Mouse (Mus musculus): ENCODE measurements around the gene Them5.

The Them5 gene

DNA sequence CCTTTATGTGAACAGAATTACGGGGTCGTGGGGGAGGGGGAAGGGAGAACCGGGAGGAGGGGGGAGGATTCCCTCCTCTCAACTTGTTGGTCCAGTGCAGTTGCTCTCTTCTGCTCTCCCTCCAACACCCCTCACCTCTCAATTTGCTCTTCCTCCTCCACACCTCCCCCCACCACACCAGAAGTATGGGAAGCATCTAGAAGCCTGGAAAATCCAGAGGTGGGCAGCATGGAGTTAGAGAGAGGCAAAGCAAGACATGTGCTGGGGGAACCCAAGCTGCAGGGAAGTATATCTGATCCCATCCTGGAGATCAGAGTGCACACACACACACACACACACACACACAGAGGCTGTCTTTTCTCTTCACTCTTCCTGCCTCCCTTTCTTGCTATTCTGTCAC, 30.1 kb downstream of the Them5 start:
- no peak for DNase-seq (ENCODE audit: low spot score)

DNA sequence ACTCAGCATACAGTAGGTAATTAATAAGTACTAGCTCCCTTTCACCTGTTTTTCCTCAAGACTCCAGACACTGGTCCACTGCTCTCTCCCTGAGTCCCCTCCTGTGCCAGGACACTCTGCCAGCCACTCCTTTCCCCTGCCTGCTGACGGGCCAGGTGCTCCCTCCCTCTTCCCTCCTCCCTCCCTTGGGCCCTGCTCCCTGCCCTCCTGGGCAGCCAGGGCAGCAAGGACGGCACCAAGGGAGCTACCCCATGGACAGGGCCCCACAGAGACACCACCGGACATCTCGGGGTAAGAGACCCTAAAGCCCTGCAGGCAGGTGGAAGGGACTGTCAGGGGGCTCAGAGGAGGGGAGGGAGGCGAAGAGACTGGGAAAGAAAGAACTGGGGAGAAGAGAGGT, 30.7 kb downstream of the Them5 start, which contains the start of gene Rorc:
Gene Rorc, plus strand, starts transcription at position 154 of the 400 bp plus-strand sequence.
- DNase-seq (ENCODE audit: low spot score) = no peak

DNA sequence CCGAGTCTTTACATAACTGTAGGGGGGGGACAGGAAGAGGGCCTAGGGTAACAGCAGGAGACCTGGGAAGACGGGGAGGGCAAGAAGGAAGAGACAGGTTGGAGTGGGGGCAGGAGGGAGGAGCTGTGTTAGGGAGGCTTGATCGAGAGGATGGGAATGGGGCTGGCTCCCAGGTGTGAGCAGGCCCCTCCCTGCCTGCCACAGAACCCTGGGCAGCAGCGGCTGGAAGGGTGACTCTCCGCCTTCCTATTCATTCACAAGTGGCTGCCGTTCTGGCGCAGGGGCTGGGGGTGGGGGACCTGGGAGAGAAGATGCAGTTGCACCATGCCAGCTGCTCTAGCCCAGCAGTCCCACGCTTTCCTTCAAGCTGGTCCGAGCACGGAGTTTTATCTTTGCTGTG, 31.2 kb downstream of the Them5 start:
- no peak for DNase-seq (ENCODE audit: low spot score)

DNA sequence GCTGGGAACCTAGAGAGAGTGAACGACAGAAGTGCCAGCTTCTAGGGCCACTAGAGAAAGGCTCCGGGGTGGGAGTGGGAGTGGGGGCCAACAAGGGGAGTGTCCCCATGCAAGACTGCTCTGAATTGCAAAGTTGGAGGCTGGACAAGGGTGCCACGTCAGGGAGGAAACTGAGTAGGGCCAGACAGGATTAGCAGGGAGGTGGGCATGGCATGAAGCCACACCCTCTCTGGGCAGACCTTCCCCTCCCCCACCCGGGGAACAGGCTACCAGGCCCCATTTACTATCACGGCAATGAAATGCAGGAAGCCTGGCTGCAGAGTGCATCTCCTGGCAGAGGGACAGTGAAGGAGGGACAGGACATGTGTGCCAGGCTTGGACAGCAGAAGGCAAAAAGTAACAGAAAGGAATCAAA, 31.7 kb downstream of the Them5 start:
- peak; percentile 27 for DNase-seq (ENCODE audit: low spot score)

DNA sequence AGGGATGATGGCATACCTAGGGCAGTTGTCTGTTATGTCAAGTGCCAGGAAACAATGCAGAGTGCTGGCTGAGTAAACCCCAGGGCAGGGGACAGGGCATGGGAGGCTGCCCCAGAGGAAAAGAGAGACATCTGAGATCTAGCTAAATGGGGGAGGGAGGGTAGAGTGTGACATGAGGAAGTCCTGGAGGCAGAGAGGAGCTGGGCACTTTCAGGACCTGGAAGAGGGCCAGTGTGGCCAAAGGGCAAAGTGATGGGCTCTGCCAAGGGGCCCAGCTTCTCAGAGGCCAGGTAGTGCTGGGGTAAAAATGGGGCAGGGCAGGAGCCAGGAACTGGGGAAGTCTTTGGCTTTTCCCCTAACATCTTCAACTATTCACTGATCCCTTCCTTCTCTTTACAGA, 32.7 kb downstream of the Them5 start:
- no peak for DNase-seq (ENCODE audit: low spot score)

DNA sequence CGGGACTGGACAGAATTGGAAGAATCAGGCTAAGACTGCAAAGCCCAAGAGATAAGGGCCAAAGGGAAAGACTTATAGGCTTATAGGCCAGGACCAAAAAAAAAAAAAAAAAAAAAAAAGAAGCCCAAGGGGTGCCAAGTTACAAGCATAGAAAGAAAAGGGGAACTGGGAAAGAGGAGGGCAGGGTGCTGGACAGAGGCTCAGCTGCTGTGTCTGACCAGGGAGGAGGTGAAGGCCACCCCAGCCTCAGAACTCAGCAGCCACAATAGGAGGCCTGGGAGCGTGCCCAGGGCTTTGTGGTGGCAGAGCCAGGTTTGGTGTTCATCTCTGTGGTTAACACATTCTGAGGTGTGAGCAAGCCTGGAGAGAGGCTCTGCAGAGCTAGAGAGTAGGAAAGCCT, 33.2 kb downstream of the Them5 start:
- no peak for DNase-seq (ENCODE audit: low spot score)

DNA sequence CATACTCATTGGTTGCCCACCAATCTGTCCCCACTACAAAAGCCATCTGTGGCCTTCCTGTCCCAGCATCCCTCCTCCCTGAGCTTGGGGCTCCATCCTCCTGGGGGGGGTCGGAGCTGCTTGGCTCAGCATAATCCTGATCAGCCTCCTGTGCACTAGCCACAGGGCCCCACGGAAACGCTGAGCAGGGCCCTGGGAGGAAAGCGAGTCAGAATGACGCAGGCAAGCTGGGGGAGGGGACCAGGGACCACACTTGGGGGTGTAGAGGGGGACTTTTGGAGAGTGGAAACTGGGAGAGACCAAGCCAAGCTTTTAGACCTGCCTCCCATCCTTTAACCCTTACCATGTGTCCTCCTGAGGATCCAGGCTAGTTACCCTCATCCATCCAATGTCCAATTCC, 34.0 kb downstream of the Them5 start:
- DNase-seq (ENCODE audit: low spot score) = no peak

DNA sequence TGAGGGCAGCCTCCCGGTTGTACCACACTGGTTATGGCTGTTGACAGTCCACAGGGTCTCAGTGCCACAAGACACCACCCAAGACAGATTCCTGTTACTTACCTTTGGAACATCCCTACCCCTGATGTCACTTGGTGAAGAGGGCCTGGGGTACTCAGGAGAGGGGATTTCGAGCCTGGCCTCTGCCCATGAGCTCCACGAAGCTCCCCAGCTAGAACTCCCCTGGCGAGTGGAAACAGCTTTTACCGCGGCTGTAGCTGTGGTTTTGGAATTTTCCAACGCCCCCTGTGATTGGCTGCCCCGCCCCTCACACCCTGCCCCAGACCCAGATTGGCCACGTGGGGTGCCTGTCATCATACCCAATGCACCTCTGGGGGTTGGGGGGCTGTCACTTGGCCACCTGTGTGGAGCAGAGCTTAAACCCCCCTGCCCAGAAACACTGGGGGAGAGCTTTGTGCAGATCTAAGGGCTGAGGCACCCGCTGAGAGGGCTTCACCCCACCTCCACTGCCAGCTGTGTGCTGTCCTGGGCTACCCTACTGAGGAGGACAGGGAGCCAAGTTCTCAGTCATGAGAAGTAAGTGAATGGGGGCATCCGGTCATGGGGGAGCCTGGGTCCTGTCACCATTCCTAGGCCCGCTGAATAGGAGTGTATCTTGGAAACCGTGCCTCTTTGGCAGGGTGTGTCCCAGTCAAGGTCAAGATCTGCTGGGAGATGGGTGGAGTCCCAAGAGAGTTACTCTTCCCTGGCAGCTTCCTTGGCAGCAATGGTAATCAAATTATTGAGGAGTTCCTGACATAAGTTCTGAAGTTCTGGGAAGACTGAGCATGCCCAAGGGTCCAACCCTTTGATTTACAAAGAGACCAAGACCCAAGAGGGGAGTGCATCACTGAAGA, 35.4 kb downstream of the Them5 start:
- DNase-seq (ENCODE audit: low spot score) = no peak

DNA sequence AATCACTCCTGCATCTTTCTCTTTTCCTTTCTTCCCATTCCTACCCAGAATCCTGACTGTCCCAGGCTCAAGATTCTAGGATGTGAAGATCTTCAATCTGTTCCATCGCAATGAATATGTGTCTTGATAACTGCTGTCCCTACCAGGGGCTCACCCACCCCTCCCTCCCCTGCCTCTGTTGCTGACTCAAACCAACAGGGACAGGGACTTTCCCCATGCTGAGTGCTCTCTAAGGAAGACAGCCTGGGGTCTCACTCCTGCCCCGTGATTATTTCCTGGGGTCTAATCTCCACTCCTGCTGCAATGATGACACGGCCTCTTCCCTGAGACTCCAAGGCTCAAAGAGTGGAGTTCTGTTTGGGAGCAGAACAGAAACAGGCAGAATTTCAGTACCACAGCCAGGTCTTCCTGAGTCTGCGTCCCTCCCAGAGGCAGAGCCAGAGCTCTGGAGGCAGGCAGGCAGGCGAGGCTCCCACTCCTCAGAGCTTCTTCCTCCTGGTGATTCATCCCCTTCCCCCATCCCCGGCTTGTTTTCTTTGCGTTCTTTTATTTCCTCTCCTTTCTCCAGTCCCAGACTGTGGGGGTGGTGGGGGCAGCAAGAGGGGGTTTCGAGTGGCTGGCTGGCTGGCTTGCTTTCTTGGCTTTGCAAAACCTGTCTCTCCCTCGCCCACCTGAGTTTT, 38.1 kb downstream of the Them5 start:
- DNase-seq (ENCODE audit: low spot score) = no peak

DNA sequence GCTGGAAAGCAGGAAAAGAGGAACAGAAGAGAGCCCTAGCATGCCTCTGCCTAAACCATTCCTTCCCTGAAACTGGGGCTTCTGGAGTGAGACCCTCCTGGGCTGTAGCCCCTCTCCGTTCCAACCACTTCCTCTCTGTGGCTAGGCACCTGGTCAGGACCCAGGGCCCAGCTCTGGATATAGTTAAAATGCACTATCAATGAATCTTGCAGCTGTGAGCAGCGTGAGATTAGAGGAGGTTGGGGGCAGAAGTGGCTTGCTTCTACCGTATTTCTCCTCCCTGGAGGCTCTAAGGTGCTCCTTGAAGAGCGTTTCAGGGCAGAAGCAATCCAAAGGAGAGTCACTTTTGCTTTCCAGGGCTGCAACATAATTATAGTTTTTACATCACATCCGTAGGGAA, 40.4 kb downstream of the Them5 start:
- no peak for DNase-seq (ENCODE audit: low spot score)

DNA sequence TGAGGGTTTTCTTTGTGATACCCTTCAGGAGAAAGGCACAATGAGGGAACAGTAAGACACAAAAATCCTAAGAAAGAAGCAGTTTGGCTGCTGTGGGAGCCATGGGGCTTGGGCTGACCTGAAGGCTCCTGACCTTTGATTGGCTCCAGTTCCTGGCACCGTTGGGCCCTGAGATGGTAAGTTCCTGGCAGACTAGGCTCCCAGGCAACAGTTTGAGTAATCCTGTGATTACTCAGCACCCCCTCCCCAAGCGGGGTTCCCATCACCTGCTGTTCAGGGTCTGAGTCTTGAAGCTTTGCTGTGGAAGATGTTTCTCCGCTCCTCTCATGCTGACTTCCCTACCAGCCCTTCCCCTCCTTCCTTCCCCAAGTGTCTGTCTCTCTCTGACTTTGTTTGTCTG, 41.6 kb downstream of the Them5 start:
- no peak for DNase-seq (ENCODE audit: low spot score)

DNA sequence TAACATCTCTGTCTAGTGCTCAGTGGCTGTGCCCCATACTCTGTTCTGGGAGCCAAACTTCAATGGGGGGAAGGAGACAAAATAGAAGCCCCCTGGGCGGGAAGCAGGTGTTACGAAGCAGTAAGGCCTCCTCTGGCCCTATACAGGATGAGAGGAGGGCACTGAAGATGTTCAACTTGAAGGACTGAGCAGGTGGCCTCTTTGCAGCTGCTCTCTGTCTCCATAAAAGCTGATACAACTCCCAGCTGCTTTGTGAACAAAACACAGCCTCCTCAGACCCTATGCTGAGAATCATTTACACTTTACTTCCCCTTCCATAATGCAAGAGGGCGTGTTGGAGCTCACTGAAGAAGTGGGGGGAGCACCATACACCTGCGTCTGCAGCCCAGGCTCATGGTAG, 44.8 kb downstream of the Them5 start:
- no peak for DNase-seq (ENCODE audit: low spot score)

DNA sequence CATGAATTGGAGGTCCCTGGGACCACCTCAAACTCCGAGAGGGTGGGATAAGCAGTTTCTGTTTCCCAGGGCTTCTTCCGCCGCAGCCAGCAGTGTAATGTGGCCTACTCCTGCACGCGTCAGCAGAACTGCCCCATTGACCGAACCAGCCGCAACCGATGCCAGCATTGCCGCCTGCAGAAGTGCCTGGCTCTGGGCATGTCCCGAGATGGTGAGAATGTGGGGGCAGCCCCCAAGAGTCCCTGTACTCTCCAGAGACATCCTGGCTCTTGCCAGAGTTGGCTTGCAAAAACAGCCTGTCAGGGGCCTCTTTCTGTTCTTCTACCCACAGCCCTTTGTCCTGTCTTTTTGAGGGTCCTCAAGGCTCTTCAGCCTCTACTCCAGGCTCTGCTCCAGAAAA, 45.5 kb downstream of the Them5 start:
- no peak for DNase-seq (ENCODE audit: low spot score)

DNA sequence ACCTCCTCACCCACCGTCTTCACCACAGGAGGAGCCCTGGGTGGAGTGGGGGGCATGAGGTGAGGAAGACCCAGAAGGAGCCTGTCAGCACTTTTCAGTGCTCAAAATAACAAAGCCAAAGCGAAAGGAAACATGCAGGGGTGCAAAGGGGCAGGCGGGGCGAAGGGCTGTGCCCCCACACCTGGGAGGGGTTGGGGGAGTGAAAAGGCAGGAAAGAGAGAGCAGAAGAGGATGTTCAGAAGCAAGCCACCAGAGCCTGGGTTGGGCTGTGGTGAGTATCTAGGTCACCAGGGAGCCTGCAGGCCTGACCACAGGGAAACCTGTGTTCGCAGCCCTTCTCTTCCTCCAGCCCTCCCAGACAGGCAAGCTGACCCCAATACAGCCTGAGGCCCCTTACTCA, 46.1 kb downstream of the Them5 start:
- DNase-seq (ENCODE audit: low spot score) = no peak

DNA sequence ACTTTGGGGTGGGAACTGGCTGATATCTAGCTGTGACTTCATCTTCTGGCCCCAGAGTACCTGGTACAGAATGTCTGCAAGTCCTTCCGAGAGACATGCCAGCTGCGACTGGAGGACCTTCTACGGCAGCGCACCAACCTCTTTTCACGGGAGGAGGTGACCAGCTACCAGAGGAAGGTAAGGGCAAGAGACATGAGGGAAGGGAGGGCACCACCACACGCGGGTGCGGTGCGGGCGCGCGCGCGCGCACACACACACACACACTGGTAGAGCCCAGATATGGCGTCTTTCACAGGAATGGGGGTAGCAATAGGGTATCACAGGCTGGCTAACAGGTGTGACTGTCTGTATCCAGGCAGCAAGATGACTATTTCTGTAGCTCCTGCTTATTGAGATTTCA, 47.5 kb downstream of the Them5 start:
- DNase-seq (ENCODE audit: low spot score) = no peak

DNA sequence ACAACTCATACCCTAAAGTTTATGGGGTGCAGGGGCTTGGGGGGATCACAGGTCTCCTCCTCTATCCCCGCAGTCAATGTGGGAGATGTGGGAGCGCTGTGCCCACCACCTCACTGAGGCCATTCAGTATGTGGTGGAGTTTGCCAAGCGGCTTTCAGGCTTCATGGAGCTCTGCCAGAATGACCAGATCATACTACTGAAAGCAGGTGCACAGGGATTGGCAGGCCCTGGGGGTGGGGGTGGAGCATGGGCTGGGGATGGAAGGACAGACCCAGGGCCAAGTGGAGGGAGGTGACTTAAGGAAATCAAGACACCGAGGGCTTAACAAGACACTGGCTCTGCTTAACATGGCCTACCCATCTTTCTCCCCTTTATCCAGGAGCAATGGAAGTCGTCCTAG, 49.1 kb downstream of the Them5 start:
- DNase-seq (ENCODE audit: low spot score) = no peak

DNA sequence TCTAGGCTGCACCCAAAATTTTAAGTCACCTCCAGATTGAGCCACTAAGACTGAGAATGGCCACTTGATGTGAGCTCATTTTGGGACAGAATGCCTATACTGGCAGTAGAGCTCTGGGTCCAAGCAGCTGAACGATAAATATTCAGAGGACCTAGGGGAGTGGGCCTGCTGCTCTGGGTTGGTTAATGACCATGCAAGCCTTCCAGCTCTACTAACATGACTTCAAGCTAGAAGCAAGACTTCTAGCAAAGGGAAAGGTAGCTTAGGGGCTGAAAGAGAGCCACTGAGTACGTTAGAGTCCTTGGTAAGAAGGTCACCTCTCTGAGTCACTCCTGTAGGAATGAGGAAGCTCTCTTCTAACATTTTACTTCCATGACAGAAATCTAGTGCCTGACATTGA, 50.2 kb downstream of the Them5 start:
- no peak for DNase-seq (ENCODE audit: low spot score)

DNA sequence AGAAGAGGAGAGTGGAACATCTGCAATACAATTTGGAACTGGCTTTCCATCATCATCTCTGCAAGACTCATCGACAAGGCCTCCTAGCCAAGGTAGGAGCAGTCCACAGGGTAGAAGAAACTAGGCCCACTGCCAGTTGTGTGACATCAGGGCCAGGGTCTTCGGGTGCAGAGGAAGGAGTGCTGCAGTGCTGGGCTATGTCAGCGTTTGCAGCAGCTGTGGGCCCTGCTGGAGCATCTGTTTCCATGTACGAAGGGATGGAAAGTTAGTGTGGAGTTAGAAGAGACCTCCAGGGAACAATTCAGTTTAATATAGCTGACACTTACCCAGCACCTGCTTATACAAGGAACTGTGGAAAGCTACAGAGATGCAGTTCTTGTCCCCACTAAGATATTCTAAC, 51.1 kb downstream of the Them5 start:
- DNase-seq (ENCODE audit: low spot score) = no peak

DNA sequence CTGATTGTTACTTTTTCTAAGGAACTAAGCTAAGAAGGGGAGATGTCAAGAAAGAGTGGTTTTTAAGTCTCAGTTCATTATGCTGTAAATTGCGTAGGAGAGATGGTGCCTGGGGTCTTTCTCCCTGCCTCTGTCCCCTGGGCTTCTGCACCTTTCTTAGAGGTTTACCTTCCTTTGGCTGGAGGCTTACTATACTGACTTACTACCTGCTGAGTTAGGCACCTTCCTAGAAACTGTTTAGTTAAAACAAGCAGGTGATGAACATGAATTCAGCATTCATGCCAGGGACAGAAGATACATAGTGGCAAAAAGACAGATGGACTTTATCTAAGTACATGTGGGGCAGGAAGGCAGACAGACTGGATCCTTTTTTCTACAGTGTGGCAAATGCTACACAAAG, 54.4 kb downstream of the Them5 start:
- no peak for DNase-seq (ENCODE audit: low spot score)

DNA sequence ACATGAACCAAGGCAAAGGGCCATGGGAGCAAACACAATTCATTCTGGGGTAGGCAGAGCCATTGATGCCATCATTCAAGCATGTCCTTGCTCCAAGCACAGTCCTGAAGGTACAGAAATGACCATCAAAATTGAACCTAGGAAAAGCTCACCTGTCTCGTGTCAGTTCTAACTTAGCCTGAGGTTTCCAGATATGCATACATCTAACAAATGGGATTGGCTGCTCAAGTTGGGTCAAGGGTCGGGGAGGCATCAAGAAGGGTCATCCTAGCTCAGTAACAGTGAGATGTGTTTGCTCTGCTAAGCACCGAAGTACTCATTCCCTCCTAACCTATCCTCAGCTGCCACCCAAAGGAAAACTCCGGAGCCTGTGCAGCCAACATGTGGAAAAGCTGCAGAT, 55.0 kb downstream of the Them5 start:
- no peak for DNase-seq (ENCODE audit: low spot score)

All from embryo, embryonic 10 days (tissue).